Mouse (Mus musculus): ENCODE results near the gene Hs3st6. TPM values are rescaled to one million over a fixed set of nuclear protein-coding genes. Genes with fewer than 3 reads are reported as not detected.
A peak's percentile ranks its signal among the peaks of the same experiment; 100 is the strongest.

Hs3st6 gene
- polyA plus RNA-seq, 2 experiments from 2014 or later, result not detected

DNA sequence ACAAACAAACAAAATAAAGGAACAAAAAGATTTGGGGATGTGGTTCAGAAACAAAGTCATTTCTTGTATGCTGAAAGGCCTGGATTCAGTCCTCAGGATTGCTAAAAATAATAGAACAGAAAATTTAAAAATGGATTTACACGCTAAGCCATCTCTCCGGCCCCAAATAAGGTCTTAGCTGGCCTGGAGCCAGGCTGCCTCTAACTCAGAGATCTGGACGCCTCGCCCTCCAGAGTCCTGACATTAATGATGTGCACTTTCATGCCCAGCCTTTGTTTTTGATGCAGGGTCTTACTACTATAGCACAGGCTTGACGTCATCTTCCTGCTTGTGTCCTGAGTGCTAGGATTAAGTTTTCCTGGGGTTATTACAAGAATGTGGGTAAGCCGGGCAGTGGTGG lies 23.7 kb upstream of the Hs3st6 start:
- no peak for ATAC-seq

DNA sequence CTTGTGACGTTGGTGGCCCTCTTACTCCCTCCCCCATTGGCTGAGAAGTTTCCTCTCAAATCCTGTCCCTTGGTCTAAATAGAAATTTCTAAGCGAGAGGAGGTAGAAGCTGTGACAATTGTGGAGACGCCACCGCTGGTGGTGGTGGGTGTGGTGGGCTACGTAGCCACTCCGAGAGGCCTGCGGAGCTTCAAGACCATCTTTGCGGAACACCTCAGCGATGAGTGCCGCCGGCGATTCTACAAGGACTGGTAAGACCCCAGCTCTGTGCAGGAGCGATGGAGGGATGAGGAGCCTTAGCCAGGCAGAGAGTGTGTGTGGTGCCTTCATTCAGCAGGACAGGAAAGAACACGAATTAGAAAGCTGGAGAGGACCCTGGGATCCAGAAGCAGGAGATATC lies 22.0 kb upstream of the Hs3st6 start:
- ATAC-seq, result no peak

DNA sequence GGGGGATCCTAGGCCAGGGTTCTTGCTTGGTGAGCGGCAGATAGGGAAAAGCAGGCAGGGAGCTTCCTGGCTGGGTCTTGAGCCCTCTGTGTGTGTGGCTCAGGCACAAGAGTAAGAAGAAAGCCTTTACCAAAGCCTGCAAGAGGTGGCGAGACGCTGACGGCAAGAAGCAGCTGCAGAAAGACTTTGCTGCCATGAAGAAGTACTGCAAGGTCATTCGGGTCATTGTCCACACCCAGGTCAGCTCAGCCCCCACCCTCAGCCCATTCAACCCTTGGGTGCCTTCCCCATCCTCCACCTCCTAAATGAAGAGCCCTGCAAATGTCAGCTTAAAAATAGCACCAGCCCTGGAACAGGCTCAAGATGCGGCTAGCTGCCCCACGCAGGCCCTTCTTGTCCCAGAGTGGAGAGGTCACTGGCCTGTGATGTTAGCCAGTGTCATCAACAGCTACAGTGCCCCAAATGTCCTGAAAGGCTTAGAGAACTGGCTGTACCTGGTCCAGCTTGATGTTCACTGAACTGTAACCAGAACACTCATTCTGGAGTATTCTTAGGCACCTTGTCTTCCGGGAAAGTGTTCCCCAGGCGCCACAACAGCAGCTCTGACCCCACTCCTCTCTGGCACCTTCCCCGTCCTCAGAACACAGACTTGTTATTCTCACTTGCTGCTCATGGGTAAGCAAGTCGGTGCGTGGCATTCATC lies 20.4 kb upstream of the Hs3st6 start:
- ATAC-seq, result no peak

DNA sequence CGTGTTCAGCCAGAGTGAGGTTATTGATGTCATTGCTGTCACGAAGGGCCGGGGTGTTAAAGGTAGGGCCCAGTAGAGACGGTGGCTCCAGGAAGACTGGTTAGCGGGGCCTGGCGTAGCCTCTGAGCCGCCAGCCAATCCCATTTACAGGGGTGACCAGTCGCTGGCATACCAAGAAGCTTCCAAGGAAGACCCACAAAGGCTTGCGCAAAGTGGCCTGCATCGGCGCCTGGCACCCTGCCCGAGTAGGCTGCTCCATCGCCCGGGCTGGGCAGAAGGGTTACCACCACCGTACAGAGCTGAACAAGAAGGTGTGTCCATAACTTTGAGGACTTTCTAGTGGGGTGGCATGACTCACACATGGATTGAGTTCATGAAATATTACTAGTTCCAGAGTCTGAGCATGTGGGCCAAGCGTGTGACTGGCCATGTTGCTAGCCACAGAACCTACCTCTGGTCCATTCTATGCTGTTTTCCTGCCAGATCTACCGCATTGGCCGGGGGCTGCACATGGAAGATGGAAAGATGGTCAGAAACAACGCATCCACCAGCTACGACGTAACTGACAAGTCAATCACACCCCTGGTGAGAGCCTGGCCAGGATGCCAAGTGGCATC lies 19.2 kb upstream of the Hs3st6 start:
- no peak for ATAC-seq

DNA sequence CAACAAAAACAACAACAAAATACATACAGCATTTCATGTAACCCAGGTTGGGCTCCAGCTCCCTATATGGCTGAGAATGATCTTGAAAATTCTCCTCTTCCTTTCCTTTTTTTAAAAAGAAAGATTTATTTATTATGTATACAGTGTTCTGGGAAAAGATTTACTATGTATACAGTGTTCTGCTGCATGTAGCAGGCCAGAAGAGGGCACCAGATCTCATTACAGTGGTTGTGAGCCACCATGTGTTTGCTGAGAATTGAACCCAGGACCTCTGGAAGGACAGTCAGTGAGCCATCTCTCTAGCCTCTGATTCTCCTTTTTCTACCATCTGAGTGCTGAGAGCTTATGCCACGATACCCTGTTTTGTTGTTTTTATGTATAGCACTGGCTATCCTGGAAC lies 18.3 kb upstream of the Hs3st6 start:
- ATAC-seq, result no peak

DNA sequence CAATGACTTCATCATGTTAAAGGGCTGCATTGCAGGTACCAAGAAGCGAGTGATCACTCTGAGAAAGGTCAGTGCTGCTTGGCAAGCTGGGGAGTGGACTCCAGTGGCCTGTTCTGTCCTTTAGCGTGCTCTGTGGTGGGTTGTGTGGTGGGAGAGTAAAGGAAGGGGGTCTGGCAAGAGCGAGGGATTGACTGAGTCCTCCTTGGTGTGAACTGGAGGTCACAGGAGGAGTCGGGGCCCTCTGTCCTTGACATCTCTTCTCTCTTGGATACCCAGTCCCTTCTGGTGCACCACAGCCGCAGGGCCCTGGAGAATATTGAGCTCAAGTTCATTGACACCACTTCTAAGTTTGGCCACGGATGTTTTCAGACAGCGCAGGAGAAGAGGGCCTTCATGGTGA lies 17.3 kb upstream of the Hs3st6 start:
- no peak for ATAC-seq

DNA sequence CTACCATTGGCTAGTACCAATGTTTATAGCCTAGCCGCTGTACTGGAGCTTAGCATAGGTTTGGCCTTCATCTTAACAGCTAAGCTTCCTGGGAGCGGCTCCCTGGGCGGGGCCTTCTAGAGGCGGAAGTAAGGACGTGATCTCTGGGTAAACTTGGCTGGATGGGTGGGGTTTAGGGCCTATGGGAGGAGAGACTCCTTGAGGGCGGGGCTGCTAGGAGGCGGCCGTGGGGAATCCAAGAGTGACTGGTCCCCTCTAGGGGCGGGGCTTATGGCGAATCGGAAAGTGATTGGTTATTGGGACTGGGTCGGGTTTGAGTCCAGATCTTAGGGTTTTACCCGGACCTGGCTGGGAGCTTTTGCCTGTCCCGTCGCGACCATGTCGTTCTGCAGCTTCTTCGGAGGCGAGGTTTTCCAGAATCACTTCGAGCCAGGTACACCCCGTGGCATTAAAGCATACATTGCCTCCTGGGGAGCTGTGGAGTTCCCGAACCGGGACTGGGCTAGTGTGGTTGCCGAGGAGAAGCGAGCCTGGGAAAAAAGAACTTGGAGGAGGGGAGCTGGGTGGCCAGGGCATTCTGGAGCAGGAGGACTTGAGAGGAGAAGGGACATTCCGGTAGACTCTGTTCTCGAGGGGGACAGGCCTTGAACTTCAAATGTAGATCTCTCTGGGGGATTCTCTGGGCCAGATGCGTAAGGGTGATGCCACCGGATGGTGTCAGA lies 16.3 kb upstream of the Hs3st6 start, which contains the start of gene Msrb1:
TSS of gene Msrb1 (plus strand) at position 313 of the 722 bp plus-strand sequence.
- peak; percentile 99 for ATAC-seq

DNA sequence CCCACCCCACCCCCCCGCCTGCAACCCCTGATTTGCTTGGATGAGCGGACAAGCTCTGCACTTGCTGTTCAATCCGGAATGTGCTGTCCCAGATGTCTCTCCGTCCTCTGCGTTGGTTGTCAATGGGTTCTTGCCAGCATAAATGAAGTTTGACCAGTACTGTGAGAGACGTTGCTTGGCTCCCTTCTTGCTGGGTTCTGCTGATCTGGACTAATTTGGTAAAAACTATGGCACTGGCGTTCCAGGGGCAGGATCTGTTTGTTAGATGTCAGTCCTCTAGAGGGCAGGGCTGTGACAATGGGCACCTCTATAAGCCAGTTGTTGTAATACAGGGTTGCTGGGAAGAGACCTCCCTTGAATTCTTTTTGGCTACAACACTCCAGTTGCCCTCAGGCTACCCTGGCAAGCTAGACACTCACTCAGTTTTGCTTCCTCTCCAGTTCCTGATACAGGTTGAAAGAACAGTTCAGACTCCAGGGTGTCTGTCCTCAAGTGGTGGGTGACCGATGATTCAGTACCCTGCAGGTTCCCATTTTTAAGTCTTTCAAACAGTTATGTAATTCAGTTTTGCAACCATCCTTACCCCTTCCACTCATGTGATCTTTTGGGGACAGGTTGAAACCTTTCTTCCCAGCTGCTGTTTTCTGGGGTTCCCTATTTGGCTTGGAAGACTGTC lies 15.5 kb upstream of the Hs3st6 start:
- no peak for ATAC-seq

DNA sequence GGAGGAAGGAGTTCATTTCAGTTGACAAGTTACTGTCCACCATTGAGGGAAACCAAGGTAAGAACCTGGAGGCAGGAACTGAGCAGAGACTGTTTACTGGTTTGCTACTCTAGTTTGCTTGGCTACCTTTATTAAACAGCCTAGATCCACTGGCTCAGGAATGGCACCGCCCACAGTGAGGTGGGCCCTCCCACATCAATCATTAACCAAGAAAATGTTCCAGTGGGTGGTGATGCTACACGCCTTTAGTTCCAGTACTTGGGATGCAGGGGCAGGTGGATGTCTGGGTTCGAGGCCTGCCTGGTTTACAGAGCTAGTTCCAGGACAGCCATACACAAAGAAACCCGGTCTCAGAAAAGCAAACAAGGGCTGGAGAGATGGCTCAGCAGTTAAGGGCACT lies 14.6 kb upstream of the Hs3st6 start:
- no peak for ATAC-seq

DNA sequence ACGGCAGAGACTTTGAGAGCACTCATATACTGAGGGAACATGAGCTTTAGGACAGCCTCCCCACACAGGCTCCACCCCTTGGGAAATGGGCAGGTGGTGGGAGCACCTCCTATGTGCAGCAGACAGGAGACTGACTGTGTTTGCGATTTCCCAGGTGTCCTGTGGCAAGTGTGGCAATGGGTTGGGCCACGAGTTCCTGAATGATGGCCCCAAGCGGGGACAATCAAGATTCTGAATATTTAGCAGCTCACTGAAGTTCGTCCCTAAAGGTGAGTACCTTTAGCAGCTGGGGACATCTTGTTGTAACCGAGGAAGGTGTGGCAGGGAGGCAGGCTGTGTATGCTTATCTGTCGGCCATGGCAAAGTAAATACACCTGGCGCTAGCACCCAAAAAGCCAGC lies 12.9 kb upstream of the Hs3st6 start:
- no peak for ATAC-seq

DNA sequence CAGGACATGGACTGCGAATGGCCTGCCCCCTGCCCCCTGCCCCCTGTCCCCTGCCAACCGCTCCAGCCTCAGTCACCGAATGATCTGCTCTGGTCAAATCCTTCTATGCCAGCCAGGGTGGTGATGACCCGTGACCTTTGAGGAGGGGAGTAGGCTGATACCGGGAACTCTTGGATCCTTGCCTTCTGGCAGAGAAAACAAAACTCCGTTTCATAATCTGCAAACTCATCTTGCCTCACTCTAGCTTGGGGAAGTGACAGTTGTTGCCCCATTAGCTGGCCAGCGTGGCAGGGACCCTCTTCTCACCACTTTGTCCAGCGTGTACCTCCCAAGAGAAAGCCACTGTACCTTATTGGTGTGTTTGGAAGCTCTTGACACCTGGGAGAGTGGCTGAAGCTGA lies 10.5 kb upstream of the Hs3st6 start:
- no peak for ATAC-seq

DNA sequence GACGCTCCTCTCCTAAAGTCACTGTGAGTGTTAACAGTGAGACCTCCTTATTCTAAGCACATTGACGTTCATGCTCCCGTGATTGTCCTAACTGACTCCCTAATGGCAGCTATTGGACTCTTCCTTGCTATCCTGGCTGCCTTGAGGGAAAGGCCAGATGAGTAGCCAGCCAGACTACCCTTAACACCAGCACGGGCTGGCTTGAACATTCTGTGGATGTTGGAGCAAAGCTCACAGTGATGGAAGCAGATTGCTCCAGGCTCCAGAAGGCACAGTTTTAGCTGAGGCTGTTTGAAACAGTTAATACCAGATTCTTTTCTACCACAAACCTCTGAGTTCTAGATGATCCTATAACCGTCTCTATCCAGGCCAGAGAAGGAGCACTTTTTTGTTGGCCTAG lies 8.9 kb upstream of the Hs3st6 start:
- ATAC-seq, result no peak

DNA sequence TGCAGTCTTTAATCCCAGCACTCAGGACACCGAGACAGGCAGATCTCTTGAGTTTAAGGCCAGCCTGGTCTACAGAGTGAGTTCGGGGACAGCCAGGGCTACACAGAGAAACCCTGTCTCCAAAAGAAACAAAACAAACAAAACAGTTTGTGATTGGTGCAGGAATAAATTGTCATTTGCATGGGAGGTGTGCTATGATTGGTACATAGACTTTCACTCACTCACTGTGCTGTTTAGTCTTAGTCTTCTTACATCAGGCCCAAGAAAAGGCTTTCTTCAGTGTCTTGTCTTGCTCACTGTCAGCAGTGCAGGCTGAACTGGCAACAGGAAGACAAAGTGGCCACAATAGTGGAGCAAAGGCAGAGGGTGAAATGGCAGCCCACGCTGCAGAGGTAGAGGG lies 8.4 kb upstream of the Hs3st6 start:
- no peak for ATAC-seq

DNA sequence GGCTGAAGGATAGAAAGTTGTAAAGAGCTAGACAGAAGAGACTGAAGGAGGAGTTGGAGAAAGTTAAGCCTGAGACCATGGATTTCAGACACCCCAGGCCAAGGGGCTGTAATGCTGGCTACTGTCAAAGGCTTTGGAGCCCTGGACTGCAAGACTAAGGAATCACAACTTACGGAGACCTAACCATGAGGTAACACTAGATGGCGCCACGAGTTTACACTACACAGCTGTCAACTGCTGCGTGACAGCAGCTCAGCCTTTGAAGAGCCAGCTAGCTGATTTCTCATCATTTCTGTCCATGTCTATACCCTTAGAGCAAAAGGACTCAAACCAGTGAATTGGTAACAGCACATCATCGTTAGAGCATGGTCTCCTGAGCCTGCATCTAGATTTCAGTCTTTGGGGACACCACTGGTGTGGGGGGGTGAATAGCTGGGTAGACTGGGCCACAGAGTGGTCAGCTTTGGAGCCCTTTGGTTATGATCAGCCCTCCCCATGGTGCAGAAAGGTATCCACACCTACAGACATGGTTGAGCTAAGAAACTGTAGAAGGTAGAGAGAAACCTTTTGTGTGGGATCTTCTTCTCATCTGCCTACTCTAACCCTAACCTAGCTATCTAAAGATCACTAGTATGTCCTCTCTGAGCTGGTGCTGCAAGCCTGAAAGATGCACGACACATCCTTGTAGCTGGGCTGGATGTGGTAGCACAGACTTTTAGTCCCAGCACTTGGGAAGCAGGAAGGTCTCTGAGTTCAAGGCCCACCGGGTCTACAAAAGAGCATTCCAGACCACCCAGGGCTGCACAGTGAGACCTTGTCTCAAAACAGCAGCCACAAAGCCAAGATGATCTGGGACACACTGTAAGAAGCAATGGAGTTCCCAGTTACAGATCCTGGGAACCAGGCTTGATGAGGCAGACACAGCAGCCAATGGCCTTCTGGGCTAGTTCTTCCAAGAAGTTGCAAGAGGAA lies 7.0 kb upstream of the Hs3st6 start:
- ATAC-seq, result peak; percentile 86

DNA sequence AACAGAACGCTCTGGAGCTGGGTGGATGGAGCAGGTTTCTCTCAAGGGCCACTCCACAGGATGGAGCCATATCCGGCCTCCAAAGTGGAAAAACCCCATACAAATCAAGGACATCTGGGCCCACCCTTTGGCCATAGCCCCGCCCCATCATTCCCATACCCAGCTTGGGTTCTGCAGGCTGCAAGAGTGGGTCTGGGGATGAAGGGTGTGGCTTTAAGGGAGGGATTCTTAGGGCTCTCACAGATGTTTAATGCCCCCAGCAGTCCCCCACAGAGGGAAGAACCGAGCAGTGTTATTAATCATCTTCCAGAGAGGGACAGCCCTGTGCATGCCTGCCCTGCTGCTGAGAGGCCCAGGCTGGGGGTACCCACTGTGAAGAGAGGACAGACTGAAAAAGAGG lies 5.8 kb upstream of the Hs3st6 start:
- ATAC-seq, result no peak

DNA sequence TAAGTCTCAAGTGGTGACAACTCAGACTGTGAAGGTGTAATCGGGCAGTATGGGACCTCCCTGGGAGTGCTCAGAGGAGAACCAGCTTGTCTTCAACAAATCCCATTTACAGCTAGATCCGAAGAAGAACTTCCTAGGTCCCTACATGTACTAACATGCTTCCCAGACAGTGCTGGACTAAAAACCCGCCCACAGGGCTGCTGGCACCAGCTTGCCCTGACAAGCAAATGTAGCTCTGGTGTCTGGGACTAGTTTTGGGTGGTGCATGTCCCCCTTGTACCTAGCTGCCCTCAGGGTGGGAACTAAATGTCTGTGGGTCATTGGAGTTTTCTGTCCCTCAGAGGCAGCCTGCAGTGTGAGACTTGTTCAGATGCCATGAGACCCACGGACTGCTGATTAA lies 1.3 kb upstream of the Hs3st6 start:
- ATAC-seq, result no peak

DNA sequence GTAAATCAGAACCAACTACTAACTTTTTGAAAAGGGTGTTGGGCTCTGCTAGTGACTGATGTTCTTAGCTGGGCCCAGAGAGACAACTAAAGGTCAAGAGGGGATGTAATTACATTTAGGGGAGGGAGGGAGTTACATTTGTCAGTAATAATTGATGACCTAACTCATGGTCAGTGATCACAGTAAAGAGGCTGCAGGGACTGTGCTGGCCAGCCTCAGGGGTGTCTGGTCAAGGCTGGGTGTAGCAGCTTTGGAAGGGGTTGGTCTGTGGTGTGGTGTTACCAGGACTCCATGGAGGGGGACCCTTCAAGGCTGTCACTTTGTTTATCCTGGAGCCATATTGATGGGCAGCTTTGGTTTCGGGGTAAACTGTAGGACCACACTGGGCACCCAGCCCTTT lies 4.6 kb downstream of the Hs3st6 start:
- ATAC-seq, result no peak

DNA sequence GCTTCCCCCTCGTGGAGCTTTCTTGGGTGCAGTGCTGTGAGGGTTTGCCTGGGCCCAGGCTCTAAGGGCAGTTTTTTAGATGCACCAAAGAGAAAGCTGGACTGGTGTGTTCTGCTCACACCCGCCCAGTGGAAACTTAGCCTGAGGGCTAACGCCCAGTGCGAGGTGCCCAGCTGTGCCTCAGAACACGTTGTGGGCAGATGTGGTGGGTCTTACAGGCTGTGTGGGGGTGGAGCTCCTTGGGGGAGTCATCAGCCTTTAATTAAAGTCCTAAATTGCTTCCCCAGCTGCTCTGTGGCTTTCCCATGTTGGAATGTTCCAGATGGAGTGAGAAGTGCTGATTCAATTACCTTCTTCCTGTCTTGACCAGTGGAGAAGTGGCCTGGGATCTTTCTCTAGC lies 8.3 kb downstream of the Hs3st6 start:
- no peak for ATAC-seq

DNA sequence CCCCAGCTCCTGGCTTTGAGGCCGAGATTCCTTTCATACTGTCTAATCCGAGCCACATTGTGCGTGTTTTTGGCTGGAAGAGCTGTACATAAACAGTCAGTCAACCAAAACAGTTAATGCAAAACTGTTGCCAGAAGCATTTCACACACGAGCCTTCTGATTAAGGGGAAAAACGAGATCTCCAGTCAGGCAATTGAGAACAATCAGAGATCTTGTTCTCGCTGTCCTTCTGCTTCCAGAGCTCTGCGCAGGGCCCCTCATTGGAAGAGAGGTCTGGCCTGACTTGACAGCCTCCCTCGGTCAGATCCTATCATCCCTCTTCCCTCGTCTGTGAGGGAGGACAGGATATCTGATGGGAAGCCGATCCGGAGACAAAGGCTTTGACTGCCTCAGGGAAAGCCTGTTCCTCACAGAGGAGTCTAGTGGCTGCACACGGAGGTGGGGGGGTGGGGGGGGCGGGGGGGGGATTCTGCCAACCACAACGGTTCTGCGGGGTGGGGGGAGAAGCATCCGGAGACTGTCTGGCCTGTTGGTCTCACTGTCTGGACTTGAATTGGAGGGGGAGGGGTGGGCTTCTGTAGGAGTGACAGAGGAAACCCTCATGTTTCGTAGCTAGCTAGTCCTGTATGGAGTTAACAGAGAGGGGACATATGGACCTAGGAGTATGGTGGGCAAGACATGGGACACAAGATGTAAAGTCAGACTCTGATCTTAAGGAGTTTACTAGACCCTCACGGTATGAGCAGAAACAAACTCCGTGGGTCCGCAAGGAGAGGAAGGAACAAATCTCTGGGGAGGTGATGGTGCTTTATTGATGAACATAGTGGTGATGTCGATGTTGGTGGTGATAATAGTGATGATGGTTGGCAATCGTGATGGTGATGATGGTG lies 12.5 kb downstream of the Hs3st6 start:
- ATAC-seq, result no peak

DNA sequence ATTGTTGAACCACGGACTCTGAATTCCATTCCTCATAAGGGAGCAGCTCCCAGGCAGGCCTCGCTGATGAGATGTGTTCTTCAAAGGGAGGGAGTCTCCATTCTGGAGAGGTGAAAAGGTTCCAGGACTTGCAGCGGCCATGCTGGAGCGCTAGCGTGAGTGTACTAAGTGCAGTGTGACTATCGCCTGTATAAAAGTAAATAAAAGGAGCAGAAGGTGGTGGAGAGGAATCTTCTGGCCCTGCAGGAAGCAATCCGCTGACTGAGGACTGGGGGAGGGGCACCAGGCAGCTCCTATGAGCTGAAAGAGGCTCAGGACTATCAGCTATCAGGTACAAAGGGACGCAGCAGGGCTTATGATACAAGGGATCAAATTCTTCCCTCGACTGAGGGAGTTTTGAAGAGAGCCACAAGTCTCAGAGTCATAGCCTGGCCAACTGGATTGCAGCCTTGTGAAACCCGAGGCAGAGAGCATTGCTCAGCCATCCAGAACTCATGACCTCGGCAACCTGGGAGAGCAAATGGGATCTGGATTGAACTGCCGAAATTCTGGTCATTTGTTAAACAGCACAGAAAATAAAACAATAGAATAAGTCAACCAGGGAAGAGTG lies 13.6 kb downstream of the Hs3st6 start:
- ATAC-seq, result no peak

DNA sequence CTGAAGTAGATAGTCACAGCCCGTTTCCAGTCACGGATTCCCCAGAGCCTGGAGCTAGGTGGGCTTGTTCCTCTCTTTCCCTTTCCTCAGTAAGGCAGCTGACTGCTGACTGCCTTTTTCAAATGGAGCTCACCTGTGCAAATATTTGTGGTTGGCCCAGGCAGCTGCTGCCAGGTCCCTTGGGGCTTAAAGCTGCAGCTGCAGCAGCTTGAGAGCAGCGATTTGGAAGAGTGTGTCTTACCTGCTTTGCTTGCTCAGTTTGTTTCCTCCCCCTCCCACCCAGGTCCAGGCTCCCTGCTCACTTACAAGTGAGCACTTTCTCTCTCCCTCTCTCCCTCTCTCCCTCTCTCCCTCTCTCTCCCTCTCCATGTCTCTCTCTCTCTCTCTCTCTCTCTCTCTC lies 16.4 kb downstream of the Hs3st6 start:
- ATAC-seq, result no peak

All from CD4-positive, CD25-positive, alpha-beta regulatory T cell, adult 4 months (primary cell).